Mouse (Mus musculus) forebrain, embryonic 13.5 days (tissue): Measurements from ENCODE around the gene Agpat3. TPM values are rescaled to one million over a fixed set of nuclear protein-coding genes. Genes with fewer than 3 reads are reported as not detected.

Experiments
- ATAC-seq: fragments of 200-750 bp; cut with Nextera tagmentation; 2 replicates; pipeline ENCODE4 v1.8.0; 2017
- H3K27ac ChIP-seq: fragments of 300-500 bp; sonication (generic); 2 replicates; pipeline ENCODE4 v1.5.1; 2015; ENCODE audit warnings: inconsistent platforms, mild to moderate bottlenecking, moderate library complexity
- H3K27me3 ChIP-seq: fragments of 300-500 bp; sonication (generic); 2 replicates; pipeline ENCODE4 v1.6.1; 2015; ENCODE audit warnings: mild to moderate bottlenecking, inconsistent platforms
- H3K36me3 ChIP-seq: fragments of 300-500 bp; sonication (generic); 2 replicates; pipeline ENCODE4 v1.6.1; 2015; ENCODE audit warnings: mild to moderate bottlenecking, inconsistent platforms; ENCODE audit not compliant: poor library complexity, severe bottlenecking
- H3K4me1 ChIP-seq: fragments of 300-500 bp; sonication (generic); 2 replicates; pipeline ENCODE4 v1.6.1; 2015; ENCODE audit warnings: inconsistent platforms
- H3K4me2 ChIP-seq: fragments of 300-500 bp; sonication (generic); 2 replicates; pipeline ENCODE4 v1.6.1; 2015; ENCODE audit warnings: inconsistent platforms, mild to moderate bottlenecking, moderate library complexity
- H3K4me3 ChIP-seq: fragments of 300-500 bp; sonication (generic); 2 replicates; pipeline ENCODE4 v1.5.1; 2015; ENCODE audit warnings: mild to moderate bottlenecking, inconsistent platforms
- H3K9ac ChIP-seq: fragments of 300-500 bp; sonication (generic); 2 replicates; pipeline ENCODE4 v1.6.1; 2015; ENCODE audit warnings: mild to moderate bottlenecking, inconsistent platforms
- H3K9me3 ChIP-seq: fragments of 300-500 bp; sonication (generic); replicated peaks from 2 replicates; pipeline ENCODE4 v1.6.1; 2016; ENCODE audit warnings: inconsistent platforms
- WGBS: fragments of 180-500 bp; shearing (Covaris S2); methylation state at CpG from one replicate; pipeline ENCODE4 v1.1.7; 2015; 5-methylcytosine and 5-hydroxymethylcytosine counted together
- polyA plus RNA-seq: library from polyadenylated mRNA; unstranded; fragments of >200 nt; fragmentation: Nextera tagmentation; extraction: Ambion mirVana; gene quantifications from 2 replicates; pipeline ENCODE4 v1.2.1, GENCODE M21; 2015

Gene Agpat3
- polyA plus RNA-seq, 1 experiment from 2014 or later = 50.0 TPM

- Histone ChIP-seq H3K9ac (no peak overlapping the region), H3K27me3 (no peaks in the 10 kb centered on the region), H3K9me3 (no peaks in the 10 kb centered on the region), H3K4me3 (no peak overlapping the region), H3K4me1 (no peaks in the 10 kb centered on the region), H3K36me3 (no peaks in the 10 kb centered on the region), H3K4me2 (no peak overlapping the region), H3K27ac (no peak overlapping the region)
- no peak for ATAC-seq
- WGBS = 92% methylated on average over 4 of the region's 4 CpGs
Observed at GRCm38 (mm10) chr10:78358266-78358665, 6.0 kb upstream of the Agpat3 start.

- H3K9me3 ChIP-seq = no peaks in the 10 kb centered on the region
- peaks cover 4% of the 10 kb centered on the region; the same call in 1 of the 2 replicates for H3K4me1 ChIP-seq
- 83% methylated on average over 5 of the region's 5 CpGs for WGBS
- H3K27ac ChIP-seq = no peak overlapping the region
- no peak overlapping the region for H3K4me2 ChIP-seq
- H3K9ac ChIP-seq = no peak overlapping the region
- no peak for ATAC-seq
- H3K27me3 ChIP-seq = no peaks in the 10 kb centered on the region
- no peaks in the 10 kb centered on the region for H3K36me3 ChIP-seq
- H3K4me3 ChIP-seq = no peak overlapping the region
Observed at GRCm38 (mm10) chr10:78357742-78358141, 5.5 kb upstream of the Agpat3 start.

- 81% methylated on average over 1 of the region's 1 CpGs for WGBS
Observed at GRCm38 (mm10) chr10:78355931-78356593, 3.8 kb upstream of the Agpat3 start.

GRCm38 (mm10) chr10:78353196-78353595 is 907 bp upstream of the Agpat3 start:
- Histone ChIP-seq H3K9ac (peak overlapping the region; percentile 99), H3K4me1 (peaks cover 31% of the 10 kb centered on the region)

More at GRCm38 (mm10) chr10:78355931-78356593, 3.8 kb upstream of the Agpat3 start:
- H3K27me3 ChIP-seq = no peaks in the 10 kb centered on the region
- no peaks in the 10 kb centered on the region for H3K9me3 ChIP-seq
- H3K4me1 ChIP-seq = peaks cover 13% of the 10 kb centered on the region
- no peaks in the 10 kb centered on the region for H3K36me3 ChIP-seq
- no peak for ATAC-seq
- no peak overlapping the region for H3K4me3 ChIP-seq
- no peak overlapping the region for H3K4me2 ChIP-seq
- H3K27ac ChIP-seq = no peak overlapping the region
- H3K9ac ChIP-seq = no peak overlapping the region

GRCm38 (mm10) chr10:78352666-78353030 is 359 bp upstream of the Agpat3 start:
- peak; percentile 57 for ATAC-seq
- Histone ChIP-seq H3K4me1 (peaks cover 31% of the 10 kb centered on the region), H3K4me3 (peak overlapping the region; percentile 96), H3K9ac (peak overlapping the region; percentile 99), H3K9me3 (no peaks in the 10 kb centered on the region), H3K36me3 (0 out of 2 replicates have a peak, but pooled peaks cover 5% of the 10 kb centered on the region), H3K4me2 (peak overlapping the region; percentile 88), H3K27ac (peak overlapping the region; percentile 54), H3K27me3 (no peaks in the 10 kb centered on the region)
- 23% methylated on average over 8 of the region's 8 CpGs for WGBS

More at GRCm38 (mm10) chr10:78353196-78353595, 907 bp upstream of the Agpat3 start:
- ATAC-seq = no peak
- 71% methylated on average over 4 of the region's 4 CpGs for WGBS
- no peaks in the 10 kb centered on the region for H3K9me3 ChIP-seq
- 0 out of 2 replicates have a peak, but pooled peaks cover 2% of the 10 kb centered on the region for H3K36me3 ChIP-seq
- peak overlapping the region; percentile 88; the same call in 1 of the 2 replicates for H3K4me2 ChIP-seq
- no peak overlapping the region for H3K4me3 ChIP-seq
- H3K27me3 ChIP-seq = no peaks in the 10 kb centered on the region
- H3K27ac ChIP-seq = no peak overlapping the region

- Histone ChIP-seq H3K27ac (no peak overlapping the region), H3K4me3 (peak overlapping the region; percentile 96), H3K27me3 (no peaks in the 10 kb centered on the region), H3K9ac (peak overlapping the region; percentile 99), H3K36me3 (0 out of 2 replicates have a peak, but pooled peaks cover 5% of the 10 kb centered on the region), H3K9me3 (no peaks in the 10 kb centered on the region), H3K4me2 (peak overlapping the region; percentile 88), H3K4me1 (peaks cover 31% of the 10 kb centered on the region)
- 2% methylated on average over 13 of the region's 13 CpGs for WGBS
- no peak for ATAC-seq
Observed at GRCm38 (mm10) chr10:78351564-78351886, 764 bp downstream of the Agpat3 start.

GRCm38 (mm10) chr10:78350796-78351556 is 1.3 kb downstream of the Agpat3 start:
- Histone ChIP-seq H3K9me3 (no peaks in the 10 kb centered on the region), H3K27me3 (no peaks in the 10 kb centered on the region), H3K4me1 (peaks cover 31% of the 10 kb centered on the region), H3K36me3 (0 out of 2 replicates have a peak, but pooled peaks cover 5% of the 10 kb centered on the region), H3K27ac (no peak overlapping the region), H3K9ac (peak overlapping the region; percentile 99), H3K4me2 (peak overlapping the region; percentile 88), H3K4me3 (peak overlapping the region; percentile 96)
- 17% methylated on average over 6 of the region's 6 CpGs for WGBS
- ATAC-seq = no peak

GRCm38 (mm10) chr10:78349464-78350165 is 2.7 kb downstream of the Agpat3 start:
- peaks cover 31% of the 10 kb centered on the region for H3K4me1 ChIP-seq
- H3K27ac ChIP-seq = no peak overlapping the region
- WGBS = 72% methylated on average over 15 of the region's 15 CpGs
- H3K4me3 ChIP-seq = no peak overlapping the region
- 0 out of 2 replicates have a peak overlapping the region, but pooled peaks have one; percentile 27 for H3K9ac ChIP-seq
- no peaks in the 10 kb centered on the region for H3K9me3 ChIP-seq
- H3K36me3 ChIP-seq = 0 out of 2 replicates have a peak, but pooled peaks cover 5% of the 10 kb centered on the region
- no peak overlapping the region; the same call in 1 of the 2 replicates for H3K4me2 ChIP-seq
- no peaks in the 10 kb centered on the region for H3K27me3 ChIP-seq
- no peak for ATAC-seq

- H3K27me3 ChIP-seq = no peaks in the 10 kb centered on the region
- no peak for ATAC-seq
- H3K4me3 ChIP-seq = no peak overlapping the region
- 85% methylated on average over 5 of the region's 5 CpGs for WGBS
- H3K36me3 ChIP-seq = 0 out of 2 replicates have a peak, but pooled peaks cover 5% of the 10 kb centered on the region
- H3K4me2 ChIP-seq = no peak overlapping the region
- H3K9me3 ChIP-seq = no peaks in the 10 kb centered on the region
- peaks cover 31% of the 10 kb centered on the region for H3K4me1 ChIP-seq
- no peak overlapping the region for H3K9ac ChIP-seq
- no peak overlapping the region for H3K27ac ChIP-seq
Observed at GRCm38 (mm10) chr10:78348211-78348610, 4.1 kb downstream of the Agpat3 start.

GRCm38 (mm10) chr10:78347486-78347885 is 4.8 kb downstream of the Agpat3 start:
- Histone ChIP-seq H3K4me2 (no peak overlapping the region), H3K9ac (no peak overlapping the region), H3K4me3 (no peak overlapping the region), H3K4me1 (peaks cover 25% of the 10 kb centered on the region), H3K36me3 (0 out of 2 replicates have a peak, but pooled peaks cover 5% of the 10 kb centered on the region), H3K9me3 (no peaks in the 10 kb centered on the region), H3K27me3 (no peaks in the 10 kb centered on the region), H3K27ac (no peak overlapping the region)
- no peak for ATAC-seq
- 77% methylated on average over 6 of the region's 6 CpGs for WGBS

GRCm38 (mm10) chr10:78345466-78345865 is 6.8 kb downstream of the Agpat3 start:
- 94% methylated on average over 2 of the region's 2 CpGs for WGBS
- no peak for ATAC-seq

GRCm38 (mm10) chr10:78342091-78342490 is 10.2 kb downstream of the Agpat3 start:
- Histone ChIP-seq H3K36me3 (no peaks in the 10 kb centered on the region), H3K27me3 (no peaks in the 10 kb centered on the region), H3K27ac (no peak overlapping the region), H3K4me3 (no peak overlapping the region), H3K9ac (no peak overlapping the region), H3K9me3 (no peaks in the 10 kb centered on the region), H3K4me1 (no peaks in the 10 kb centered on the region), H3K4me2 (no peak overlapping the region)
- no peak for ATAC-seq
- 100% methylated on average over 1 of the region's 1 CpGs for WGBS

More at GRCm38 (mm10) chr10:78345466-78345865, 6.8 kb downstream of the Agpat3 start:
- Histone ChIP-seq H3K4me1 (peaks cover 13% of the 10 kb centered on the region), H3K4me2 (no peak overlapping the region), H3K36me3 (0 out of 2 replicates have a peak, but pooled peaks cover 5% of the 10 kb centered on the region), H3K27ac (no peak overlapping the region), H3K9me3 (no peaks in the 10 kb centered on the region), H3K4me3 (no peak overlapping the region), H3K9ac (no peak overlapping the region), H3K27me3 (no peaks in the 10 kb centered on the region)
